Mouse (Mus musculus) embryonic fibroblast, embryonic 13.5 days (primary cell): ENCODE results near the gene Deaf1.

Source experiments
- CTCF ChIP-seq: IDR thresholded peaks from 2 replicates; pipeline ENCODE4 v1.5.1; 2011; ENCODE audit warnings: mild to moderate bottlenecking, control low read depth, low read length, moderate library complexity, borderline replicate concordance; ENCODE audit not compliant: insufficient read depth
- POLR2A ChIP-seq: IDR thresholded peaks from 2 replicates; pipeline ENCODE4 v1.6.1; 2011; ENCODE audit warnings: low read depth, mild to moderate bottlenecking, control low read depth, low read length, moderate library complexity

DNA sequence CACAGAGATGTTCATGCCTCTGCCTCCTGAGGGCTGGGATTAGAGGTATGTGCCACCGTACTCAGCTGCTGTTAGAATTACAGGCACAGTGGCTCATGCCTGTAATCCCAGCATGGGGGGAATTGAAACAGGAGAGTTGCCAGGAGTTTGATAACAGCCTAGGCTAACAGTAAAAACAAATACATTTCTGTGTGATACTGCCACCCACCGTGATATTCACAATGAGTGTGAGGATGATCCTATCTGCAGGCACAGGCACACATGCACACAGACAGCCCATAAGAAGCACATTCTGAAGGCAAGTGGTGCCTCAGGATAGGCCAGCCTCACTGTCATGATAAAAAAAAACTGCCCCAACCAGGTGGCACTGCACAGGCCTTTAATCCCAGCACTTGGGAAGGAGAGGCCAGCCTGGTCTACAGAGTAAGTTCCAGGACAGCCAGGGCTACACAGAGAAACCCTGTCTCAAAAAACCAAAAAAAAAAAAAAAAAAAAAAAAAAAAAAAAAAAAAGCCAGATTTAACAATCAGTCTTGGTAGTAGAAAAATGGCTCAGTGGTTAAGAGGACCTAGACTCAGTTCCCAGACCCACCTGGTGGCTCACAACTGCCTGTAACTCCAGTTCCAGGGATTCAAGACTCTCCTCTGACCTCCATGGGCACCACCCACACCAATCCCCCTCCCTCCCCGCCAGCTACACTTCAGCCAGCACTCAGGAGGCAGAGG is 29.4 kb downstream of the Deaf1 start:
- TF ChIP-seq CTCF (no peak), POLR2A (no peak)
